Mouse (Mus musculus) midbrain, embryonic 13.5 days (tissue): ENCODE measurements at regions not wholly inside any gene's neighbourhood (a gene's known extent, or its start where the extent isn't known, plus 50 kb on each side); places are given as distances from the start of the nearest gene placed in this dataset.

ENCODE experiments used
- ATAC-seq: fragments of 200-750 bp; cut with Nextera tagmentation; 2 replicates; pipeline ENCODE4 v1.8.0; 2017; ENCODE audit warnings: mild to moderate bottlenecking, moderate TSS enrichment, moderate library complexity
- H3K27ac ChIP-seq: fragments of 300-500 bp; sonication (generic); 2 replicates; pipeline ENCODE4 v1.5.1; 2015; ENCODE audit warnings: inconsistent platforms, mild to moderate bottlenecking, moderate library complexity
- H3K27me3 ChIP-seq: fragments of 300-500 bp; sonication (generic); 2 replicates; pipeline ENCODE4 v1.6.1; 2015; ENCODE audit warnings: mild to moderate bottlenecking, inconsistent platforms
- H3K36me3 ChIP-seq: fragments of 300-500 bp; sonication (generic); 2 replicates; pipeline ENCODE4 v1.6.1; 2015; ENCODE audit warnings: mild to moderate bottlenecking, inconsistent platforms
- H3K4me1 ChIP-seq: fragments of 300-500 bp; sonication (generic); replicated peaks from 2 replicates; pipeline ENCODE4 v1.6.1; 2015; ENCODE audit warnings: inconsistent platforms
- H3K4me2 ChIP-seq: fragments of 300-500 bp; sonication (generic); replicated peaks from 2 replicates; pipeline ENCODE4 v1.6.1; 2015; ENCODE audit warnings: moderate library complexity, mild to moderate bottlenecking, inconsistent platforms
- H3K4me3 ChIP-seq: fragments of 300-500 bp; sonication (generic); replicated peaks from 2 replicates; pipeline ENCODE4 v1.5.1; 2015; ENCODE audit warnings: mild to moderate bottlenecking, inconsistent platforms
- H3K9ac ChIP-seq: fragments of 300-500 bp; sonication (generic); replicated peaks from 2 replicates; pipeline ENCODE4 v1.6.1; 2015; ENCODE audit warnings: mild to moderate bottlenecking, inconsistent platforms
- H3K9me3 ChIP-seq: fragments of 300-500 bp; sonication (generic); 2 replicates; pipeline ENCODE4 v1.6.1; 2016; ENCODE audit warnings: mild to moderate bottlenecking, inconsistent platforms
- WGBS: fragments of 180-500 bp; shearing (Covaris S2); methylation state at CpG from one replicate; pipeline ENCODE4 v1.1.7; 2015; 5-methylcytosine and 5-hydroxymethylcytosine counted together

- no peak overlapping the region for H3K4me2 ChIP-seq
- no peaks in the 10 kb centered on the region for H3K27me3 ChIP-seq
- no peaks in the 10 kb centered on the region for H3K4me1 ChIP-seq
- 81% methylated on average over 1 of the region's 1 CpGs for WGBS
- H3K9ac ChIP-seq = no peak overlapping the region
- no peak for ATAC-seq
- H3K9me3 ChIP-seq = no peaks in the 10 kb centered on the region
- no peak overlapping the region for H3K4me3 ChIP-seq
- H3K27ac ChIP-seq = no peak overlapping the region
- H3K36me3 ChIP-seq = no peaks in the 10 kb centered on the region
Measured at GRCm38 (mm10) chr7:58919863-58920262, 263.9 kb downstream of the Atp10a start.

DNA sequence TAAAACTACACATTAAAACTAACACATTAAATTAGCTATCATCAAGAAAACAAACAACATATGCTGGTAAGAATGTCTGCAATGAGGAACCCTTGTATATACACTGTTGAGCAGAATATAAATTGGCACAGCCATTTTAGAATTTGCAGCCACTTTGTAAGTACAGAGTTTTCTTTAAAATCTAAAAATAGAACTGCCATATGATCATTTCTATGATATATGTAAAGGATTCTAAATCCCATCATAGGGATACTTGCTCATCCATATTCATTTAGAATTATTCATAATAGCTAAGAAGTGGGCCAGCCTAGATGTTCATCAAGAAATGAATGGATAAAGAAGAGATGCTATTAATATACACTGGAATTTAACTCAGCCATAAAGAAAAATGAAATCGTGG is 264.3 kb downstream of the Atp10a start:
- Histone ChIP-seq H3K27me3 (no peaks in the 10 kb centered on the region), H3K4me2 (no peak overlapping the region), H3K36me3 (no peaks in the 10 kb centered on the region), H3K4me1 (no peaks in the 10 kb centered on the region), H3K9me3 (no peaks in the 10 kb centered on the region), H3K9ac (no peak overlapping the region), H3K27ac (no peak overlapping the region), H3K4me3 (no peak overlapping the region)
- no peak for ATAC-seq
- 71% methylated on average over 1 of the region's 1 CpGs for WGBS

GRCm38 (mm10) chr7:58924975-58925374 is 269.0 kb downstream of the Atp10a start:
- no peak for ATAC-seq
- WGBS = 96% methylated on average over 1 of the region's 1 CpGs
- H3K9me3 ChIP-seq = no peaks in the 10 kb centered on the region

GRCm38 (mm10) chr7:58925406-58925805 is 269.4 kb downstream of the Atp10a start:
- H3K4me2 ChIP-seq = no peak overlapping the region
- ATAC-seq = no peak
- no peaks in the 10 kb centered on the region for H3K36me3 ChIP-seq
- H3K4me3 ChIP-seq = no peak overlapping the region
- H3K27ac ChIP-seq = no peak overlapping the region
- H3K9ac ChIP-seq = no peak overlapping the region
- H3K27me3 ChIP-seq = no peaks in the 10 kb centered on the region
- H3K4me1 ChIP-seq = no peaks in the 10 kb centered on the region
- H3K9me3 ChIP-seq = no peaks in the 10 kb centered on the region
- WGBS = 90% methylated on average over 2 of the region's 2 CpGs

More at GRCm38 (mm10) chr7:58924975-58925374, 269.0 kb downstream of the Atp10a start:
- Histone ChIP-seq H3K4me2 (no peak overlapping the region), H3K4me3 (no peak overlapping the region), H3K27ac (no peak overlapping the region), H3K36me3 (no peaks in the 10 kb centered on the region), H3K9ac (no peak overlapping the region), H3K27me3 (no peaks in the 10 kb centered on the region), H3K4me1 (no peaks in the 10 kb centered on the region)

- no peak for ATAC-seq
- H3K27me3 ChIP-seq = no peaks in the 10 kb centered on the region
- 87% methylated on average over 2 of the region's 2 CpGs for WGBS
- H3K36me3 ChIP-seq = no peaks in the 10 kb centered on the region
- H3K4me3 ChIP-seq = no peak overlapping the region
- H3K27ac ChIP-seq = no peak overlapping the region
- H3K4me1 ChIP-seq = no peaks in the 10 kb centered on the region
- H3K9ac ChIP-seq = no peak overlapping the region
- no peaks in the 10 kb centered on the region for H3K9me3 ChIP-seq
- H3K4me2 ChIP-seq = no peak overlapping the region
Measured at GRCm38 (mm10) chr7:58957448-58957847, 271.1 kb upstream of the Ube3a start.

DNA sequence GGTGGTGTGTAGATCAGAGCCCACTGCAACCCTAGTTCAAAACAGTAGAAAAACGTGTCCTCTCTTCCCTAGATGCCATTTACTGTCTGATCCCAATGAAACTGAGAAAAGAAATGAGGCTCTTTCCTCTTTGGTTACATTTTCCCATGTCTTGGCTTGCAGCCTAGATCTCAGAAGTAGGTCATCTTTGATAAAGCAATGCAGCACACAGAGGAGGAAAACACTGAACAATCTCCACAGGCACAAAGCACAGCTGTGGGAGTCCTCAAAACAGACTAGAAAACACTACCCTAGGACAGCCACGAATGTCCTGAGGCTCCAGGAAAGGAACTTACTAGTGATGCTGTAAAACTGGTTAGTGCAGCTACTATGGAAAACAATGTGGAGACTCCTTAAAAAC is 221.4 kb upstream of the Ube3a start:
- Histone ChIP-seq H3K4me2 (no peak overlapping the region), H3K36me3 (no peaks in the 10 kb centered on the region), H3K27ac (no peak overlapping the region), H3K9me3 (no peaks in the 10 kb centered on the region), H3K4me3 (no peak overlapping the region), H3K27me3 (no peaks in the 10 kb centered on the region), H3K4me1 (no peaks in the 10 kb centered on the region), H3K9ac (no peak overlapping the region)
- WGBS = 81% methylated on average over 2 of the region's 2 CpGs
- no peak for ATAC-seq

DNA sequence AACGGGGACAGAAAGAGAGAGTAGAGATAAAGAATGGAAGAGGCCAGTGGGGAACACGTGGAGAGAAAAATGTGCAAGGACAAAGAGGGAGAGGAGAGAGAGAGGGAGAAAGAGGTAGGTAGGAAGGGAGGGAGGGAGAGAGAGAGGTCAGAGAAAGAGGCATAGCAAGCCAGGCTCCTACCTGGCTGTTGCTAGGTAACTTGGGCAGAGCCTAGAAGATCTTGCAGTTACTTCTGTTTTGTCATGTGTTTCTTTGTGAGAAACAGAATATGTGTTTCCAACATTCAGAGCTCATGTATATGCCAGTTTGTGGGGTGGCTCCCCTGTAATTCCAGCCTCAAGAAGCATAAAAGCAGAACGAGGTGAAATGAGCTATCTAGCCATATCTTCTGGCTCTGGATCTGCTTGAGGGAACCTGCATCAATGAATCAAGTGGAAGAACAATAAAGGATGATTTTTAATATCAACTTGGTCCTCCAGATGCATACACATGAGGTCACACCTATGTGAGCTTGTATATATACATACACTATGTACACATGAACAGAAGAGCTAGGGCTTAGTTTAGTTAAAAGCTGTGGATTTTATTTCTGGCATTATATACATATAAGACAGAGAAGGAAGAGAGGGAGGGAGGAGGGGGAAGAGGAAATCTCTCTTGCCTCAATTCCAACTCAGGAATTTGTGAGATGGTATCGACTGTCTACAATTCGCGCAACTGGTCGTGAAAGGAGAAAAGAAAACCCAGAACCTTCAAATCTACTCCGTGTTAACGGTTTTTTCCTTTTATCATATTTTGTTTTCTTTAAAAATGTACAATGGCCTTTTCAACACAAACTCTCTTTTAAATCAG is 214.9 kb upstream of the Ube3a start:
- 81% methylated on average over 9 of the region's 9 CpGs for WGBS
- Histone ChIP-seq H3K4me2 (no peak overlapping the region), H3K9ac (no peak overlapping the region), H3K27ac (peak overlapping the region; percentile 55), H3K4me1 (0 out of 2 replicates have a peak, but pooled peaks cover 11% of the 10 kb centered on the region), H3K4me3 (no peak overlapping the region), H3K36me3 (no peaks in the 10 kb centered on the region), H3K9me3 (no peaks in the 10 kb centered on the region), H3K27me3 (no peaks in the 10 kb centered on the region)
- ATAC-seq = peak; percentile 78

DNA sequence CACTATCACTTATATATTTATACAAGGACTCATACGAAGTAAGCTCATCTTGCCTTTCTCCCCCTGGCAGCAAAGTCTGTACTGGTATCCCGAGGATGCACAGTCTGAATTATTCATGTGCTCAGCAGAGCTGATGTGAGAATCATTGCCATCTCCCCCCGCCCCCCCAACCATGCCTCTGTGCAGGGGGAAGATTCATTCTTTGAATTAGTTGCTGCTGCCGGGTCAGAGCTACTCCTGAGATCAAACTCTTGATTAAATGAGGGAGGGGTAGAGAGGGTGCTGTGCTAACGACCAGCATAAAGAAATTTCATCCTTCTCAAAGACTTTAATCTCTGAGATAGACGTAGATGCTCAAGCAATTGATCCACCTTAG is 214.3 kb upstream of the Ube3a start:
- Histone ChIP-seq H3K27ac (peak overlapping the region; percentile 62), H3K27me3 (no peaks in the 10 kb centered on the region), H3K4me2 (no peak overlapping the region), H3K9ac (no peak overlapping the region), H3K9me3 (no peaks in the 10 kb centered on the region), H3K36me3 (no peaks in the 10 kb centered on the region), H3K4me3 (no peak overlapping the region), H3K4me1 (0 out of 2 replicates have a peak, but pooled peaks cover 11% of the 10 kb centered on the region)
- 25% methylated on average over 6 of the region's 6 CpGs for WGBS
- ATAC-seq = peak; percentile 94

DNA sequence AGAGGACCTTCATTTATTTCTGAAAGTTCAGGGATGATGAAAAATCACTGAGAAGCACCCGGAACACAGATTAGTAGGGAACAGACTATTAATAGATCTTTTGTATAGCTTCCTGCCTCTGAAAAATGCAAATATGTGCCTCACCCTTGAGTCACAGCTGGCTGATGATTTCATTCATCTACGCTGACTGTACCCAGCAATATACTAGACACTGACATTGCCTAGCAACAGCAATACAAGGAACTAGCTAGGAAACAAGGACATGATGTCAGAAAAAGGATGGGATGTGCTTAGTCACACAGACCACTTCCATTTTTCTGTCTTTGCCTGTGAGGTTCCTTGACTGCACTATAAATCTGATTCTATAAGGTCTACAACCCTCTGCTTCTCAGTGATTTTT is 201.1 kb upstream of the Ube3a start:
- Histone ChIP-seq H3K4me2 (no peak overlapping the region), H3K4me3 (no peak overlapping the region), H3K27ac (no peak overlapping the region), H3K36me3 (no peaks in the 10 kb centered on the region), H3K9ac (no peak overlapping the region), H3K4me1 (no peaks in the 10 kb centered on the region), H3K27me3 (no peaks in the 10 kb centered on the region), H3K9me3 (no peaks in the 10 kb centered on the region)
- WGBS = 57% methylated on average over 2 of the region's 2 CpGs
- ATAC-seq = peak; percentile 88
